Mouse (Mus musculus): ENCODE data around the gene Zmynd12.

DNA sequence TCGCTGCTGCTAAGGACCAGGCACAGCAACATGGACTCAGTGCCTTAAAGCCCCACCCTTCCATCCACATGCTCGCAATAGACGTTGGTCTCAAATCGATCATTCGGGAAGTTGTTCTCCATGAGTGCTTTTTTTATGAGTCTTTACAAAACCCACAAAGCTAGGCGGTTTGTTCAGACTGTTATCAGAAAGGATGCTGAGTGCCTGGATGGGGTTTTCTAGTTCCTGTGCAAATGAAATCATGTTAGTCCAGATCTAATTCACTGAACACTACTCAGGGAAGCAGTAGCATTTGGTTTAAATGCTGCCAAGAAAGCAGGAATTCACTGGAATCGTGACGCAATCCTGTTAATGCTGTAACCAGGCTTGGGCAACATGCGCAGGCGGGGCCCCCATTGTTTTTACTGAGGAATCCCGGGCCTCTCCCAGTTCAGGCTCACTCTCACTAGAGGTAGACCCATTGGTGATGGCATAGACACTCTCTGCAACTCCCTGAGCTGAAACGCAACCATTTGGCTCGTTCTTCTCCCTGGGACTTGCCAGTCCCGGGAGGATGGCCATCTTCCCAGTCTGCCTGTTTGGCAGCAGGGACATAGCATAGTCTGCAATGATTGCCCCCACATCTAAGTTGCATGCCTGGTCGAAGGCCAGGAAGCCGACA, 45.2 kb downstream of the Zmynd12 start:
- no peak for TF ChIP-seq POLR2A (IDR thresholded peaks at IDR 0.05; ENCODE audit: borderline replicate concordance, extremely low read depth, low read depth, low read length)
- no peak for TF ChIP-seq CTCF (IDR thresholded peaks at IDR 0.05; ENCODE audit: insufficient read depth, low read length)

All from lung, adult 2 months (tissue).